Mouse (Mus musculus) cortical plate, adult 2 months (tissue): Measurements from ENCODE around the gene Sarnp.

Source experiments
- CTCF ChIP-seq: fragments of 200-500 bp; IDR thresholded peaks from 2 replicates; pipeline ENCODE4 v1.5.1; 2011; ENCODE audit warnings: mild to moderate bottlenecking, control low read depth, low read length; ENCODE audit not compliant: insufficient read depth; ENCODE audit errors: extremely low read depth
- POLR2A ChIP-seq: fragments of 200-500 bp; IDR thresholded peaks from 2 replicates; pipeline ENCODE4 v1.6.1; 2011; ENCODE audit warnings: mild to moderate bottlenecking, low read length, control low read depth; ENCODE audit not compliant: insufficient read depth; ENCODE audit errors: extremely low read depth

- TF ChIP-seq POLR2A = no peak
- TF ChIP-seq CTCF = no peak
These were observed 100.3 kb downstream of the Sarnp start for GRCm38 (mm10) chr10:128917400-128917799.
